Mouse (Mus musculus): Measurements from ENCODE around the gene Hist1h3b. TPM values are rescaled to one million over a fixed set of nuclear protein-coding genes. Genes with fewer than 3 reads are reported as not detected.
"Not testable (repeated sequence)": the region's sequence is repeated elsewhere in the genome, so short reads cannot be mapped to it uniquely, and the experiment has no call there.

The Hist1h3b gene
- polyA plus RNA-seq, 1 experiment from 2014 or later: 3.5 TPM

DNA sequence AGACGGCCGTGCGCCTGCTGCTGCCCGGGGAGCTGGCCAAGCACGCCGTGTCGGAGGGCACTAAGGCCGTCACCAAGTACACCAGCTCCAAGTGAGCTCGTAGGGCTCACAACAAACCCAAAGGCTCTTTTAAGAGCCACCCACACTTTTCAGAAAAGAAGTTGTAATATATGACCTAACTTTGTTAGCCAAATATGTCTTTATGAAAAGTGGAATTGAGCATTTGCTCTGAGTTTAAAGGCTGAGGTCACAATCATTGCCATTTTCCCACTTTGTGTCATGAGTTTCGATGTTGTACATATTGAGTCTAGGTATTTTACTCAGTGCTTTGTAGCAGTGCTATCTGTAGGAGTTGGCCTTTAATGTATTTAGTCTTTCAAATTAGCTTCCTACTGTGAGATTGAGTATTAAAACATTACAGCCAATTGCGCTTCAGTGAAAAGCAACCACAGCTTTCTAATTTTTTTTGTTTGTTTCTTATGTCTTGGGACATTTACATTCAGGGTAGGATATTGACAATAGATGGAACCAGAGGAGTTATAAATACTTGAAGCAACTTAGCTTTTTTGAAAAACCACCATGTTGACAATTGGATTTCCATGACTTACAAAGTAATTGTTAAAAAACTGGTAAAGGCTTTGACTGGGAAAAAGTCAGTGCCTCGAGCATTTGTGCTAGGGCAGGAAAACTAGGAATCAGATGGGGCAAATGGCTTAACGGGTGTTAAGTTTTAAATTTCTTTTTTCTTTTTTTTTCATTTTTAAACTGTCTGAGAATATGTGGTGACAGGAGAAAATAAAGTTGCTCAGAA is 4.8 kb upstream of the Hist1h3b start:
- H3K9ac ChIP-seq (replicated peaks; ENCODE audit: low read length): peak overlapping the region; percentile 36

GRCm38 (mm10) chr13:23747892-23748288 is 4.2 kb upstream of the Hist1h3b start:
- Histone ChIP-seq H3K27ac (replicated peaks; ENCODE audit: low read depth, low read length) (no peak overlapping the region), H3K9me3 (ENCODE audit: control insufficient read depth, low read length) (no peaks in the 10 kb centered on the region), H3K4me2 (ENCODE audit: low read length) (peak overlapping the region; percentile 69; the same call in 1 of the 2 replicates), H3K4me3 (replicated peaks; ENCODE audit: low read depth, low read length) (no peak overlapping the region), H3K9ac (replicated peaks; ENCODE audit: low read length) (no peak overlapping the region), H3K4me1 (ENCODE audit: control insufficient read depth, insufficient read depth, low read length) (peaks cover 15% of the 10 kb centered on the region), H3K27me3 (ENCODE audit: control insufficient read depth, insufficient read depth, low read length) (no peaks in the 10 kb centered on the region), H3K36me3 (ENCODE audit: control insufficient read depth, insufficient read depth, low read length) (no peaks in the 10 kb centered on the region)
- ATAC-seq (ENCODE audit: low FRiP score, low TSS enrichment): no peak
- 6% methylated on average over 4 of the region's 4 CpGs for WGBS
- DNase-seq: no peak

More for the DNA sequence above, 4.8 kb upstream of the Hist1h3b start:
- H3K9me3 ChIP-seq (ENCODE audit: control insufficient read depth, low read length): no peaks in the 10 kb centered on the region
- H3K36me3 ChIP-seq (ENCODE audit: control insufficient read depth, insufficient read depth, low read length): no peaks in the 10 kb centered on the region
- H3K27ac ChIP-seq (replicated peaks; ENCODE audit: low read depth, low read length): peak overlapping the region; percentile 88
- no peaks in the 10 kb centered on the region for H3K27me3 ChIP-seq (ENCODE audit: control insufficient read depth, insufficient read depth, low read length)
- peak overlapping the region; percentile 31 for H3K4me3 ChIP-seq (replicated peaks; ENCODE audit: low read depth, low read length)
- ATAC-seq (ENCODE audit: low FRiP score, low TSS enrichment) (no peak), DNase-seq (no peak)
- peaks cover 15% of the 10 kb centered on the region for H3K4me1 ChIP-seq (ENCODE audit: control insufficient read depth, insufficient read depth, low read length)
- H3K4me2 ChIP-seq (ENCODE audit: low read length): peak overlapping the region; percentile 69
- 2% methylated on average over 9 of the region's 13 CpGs for WGBS

DNA sequence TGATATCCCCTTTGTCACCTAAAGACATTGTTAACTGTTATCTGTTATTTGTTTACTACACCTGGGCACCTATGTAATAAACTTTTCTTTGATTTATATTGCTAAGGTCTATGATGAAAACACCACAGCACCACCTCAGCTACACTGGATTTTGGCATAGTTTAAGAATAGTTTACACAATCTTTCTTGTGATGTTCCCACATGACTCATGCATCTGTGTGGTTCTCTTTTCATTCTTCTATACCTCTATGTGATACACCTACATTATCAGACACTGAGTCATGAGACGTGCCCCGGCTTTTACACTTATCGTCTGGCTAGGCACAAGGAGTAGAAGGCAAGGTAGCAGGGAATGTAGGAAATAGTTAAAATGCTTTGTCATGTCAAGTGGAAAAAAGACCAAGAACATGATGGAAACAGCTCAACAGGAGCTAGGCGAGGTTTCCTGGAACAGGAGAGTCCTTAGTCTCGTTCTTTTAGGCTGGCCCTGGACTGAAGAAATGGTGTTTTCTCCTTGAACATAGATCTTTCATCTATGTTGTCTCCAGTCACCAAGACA is 2.4 kb upstream of the Hist1h3b start:
- DNase-seq (no peak), ATAC-seq (ENCODE audit: low FRiP score, low TSS enrichment) (no peak)
- H3K36me3 ChIP-seq (ENCODE audit: control insufficient read depth, insufficient read depth, low read length): no peaks in the 10 kb centered on the region
- H3K9me3 ChIP-seq (ENCODE audit: control insufficient read depth, low read length): no peaks in the 10 kb centered on the region
- 0 out of 2 replicates have a peak overlapping the region, but pooled peaks have one; percentile 19 for H3K4me2 ChIP-seq (ENCODE audit: low read length)
- no peak overlapping the region; the same call in 1 of the 2 replicates for H3K27ac ChIP-seq (replicated peaks; ENCODE audit: low read depth, low read length)
- no peak overlapping the region for H3K4me3 ChIP-seq (replicated peaks; ENCODE audit: low read depth, low read length)
- H3K4me1 ChIP-seq (ENCODE audit: control insufficient read depth, insufficient read depth, low read length): peaks cover 15% of the 10 kb centered on the region
- no peak overlapping the region for H3K9ac ChIP-seq (replicated peaks; ENCODE audit: low read length)
- WGBS: 92% methylated on average over 5 of the region's 5 CpGs
- H3K27me3 ChIP-seq (ENCODE audit: control insufficient read depth, insufficient read depth, low read length): no peaks in the 10 kb centered on the region

DNA sequence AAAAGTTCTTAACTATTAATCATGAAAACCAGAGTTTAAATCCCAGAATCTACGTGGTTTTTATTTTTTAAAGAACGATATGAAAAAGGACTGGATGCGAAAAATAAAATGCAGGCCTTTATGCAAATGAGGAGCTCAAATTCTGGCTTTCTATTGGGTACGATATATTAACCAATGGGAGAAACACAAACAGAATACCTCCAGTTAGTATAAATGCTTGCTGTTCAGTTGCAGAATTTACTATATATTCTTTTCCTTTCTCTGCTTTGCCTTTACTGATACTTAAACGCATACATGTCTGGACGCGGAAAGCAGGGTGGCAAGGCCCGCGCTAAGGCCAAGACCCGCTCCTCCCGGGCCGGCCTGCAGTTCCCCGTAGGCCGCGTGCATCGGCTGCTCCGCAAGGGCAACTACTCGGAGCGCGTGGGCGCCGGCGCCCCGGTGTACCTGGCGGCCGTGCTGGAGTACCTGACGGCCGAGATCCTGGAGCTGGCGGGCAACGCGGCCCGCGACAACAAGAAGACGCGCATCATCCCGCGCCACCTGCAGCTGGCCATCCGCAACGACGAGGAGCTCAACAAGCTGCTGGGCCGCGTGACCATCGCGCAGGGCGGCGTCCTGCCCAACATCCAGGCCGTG is 1.1 kb upstream of the Hist1h3b start, which contains the start of gene Hist1h2ab:
Gene Hist1h2ab (plus strand): TSS at position 288 of the 639 bp plus-strand sequence.
- Histone ChIP-seq H3K4me3 (replicated peaks; ENCODE audit: low read depth, low read length) (peak within 1 kb of the TSS; percentile 40), H3K9ac (replicated peaks; ENCODE audit: low read length) (peak within 1 kb of the TSS; percentile 26; the same call in 1 of the 2 replicates), H3K4me2 (ENCODE audit: low read length) (peak within 1 kb of the TSS; percentile 67), H3K4me1 (ENCODE audit: control insufficient read depth, insufficient read depth, low read length) (peaks cover 12% of the 10 kb centered on the region), H3K27ac (replicated peaks; ENCODE audit: low read depth, low read length) (peak within 1 kb of the TSS; percentile 90)
- H3K36me3 ChIP-seq (ENCODE audit: control insufficient read depth, insufficient read depth, low read length); H3K9me3 ChIP-seq (ENCODE audit: control insufficient read depth, low read length); H3K27me3 ChIP-seq (ENCODE audit: control insufficient read depth, insufficient read depth, low read length): not testable (repeated sequence)
- 1% methylated on average over 29 of the region's 47 CpGs for WGBS
- DNase-seq: peak; percentile 84
- ATAC-seq (ENCODE audit: low FRiP score, low TSS enrichment): peak; percentile 68; the same call in 1 of the 2 replicates

GRCm38 (mm10) chr13:23751478-23751956 is 550 bp upstream of the Hist1h3b start:
- DNase-seq: peak; percentile 34
- H3K27ac ChIP-seq (replicated peaks; ENCODE audit: low read depth, low read length): peak overlapping the region; percentile 90
- peak overlapping the region; percentile 67 for H3K4me2 ChIP-seq (ENCODE audit: low read length)
- H3K4me3 ChIP-seq (replicated peaks; ENCODE audit: low read depth, low read length): peak overlapping the region; percentile 40
- H3K4me1 ChIP-seq (ENCODE audit: control insufficient read depth, insufficient read depth, low read length): peaks cover 12% of the 10 kb centered on the region
- H3K9me3 ChIP-seq (ENCODE audit: control insufficient read depth, low read length): no peaks in the 10 kb centered on the region
- H3K27me3 ChIP-seq (ENCODE audit: control insufficient read depth, insufficient read depth, low read length): no peaks in the 10 kb centered on the region
- no peaks in the 10 kb centered on the region for H3K36me3 ChIP-seq (ENCODE audit: control insufficient read depth, insufficient read depth, low read length)
- H3K9ac ChIP-seq (replicated peaks; ENCODE audit: low read length): no peak overlapping the region; the same call in 1 of the 2 replicates
- WGBS: 1% methylated on average over 11 of the region's 11 CpGs
- 0 out of 2 replicates have a peak, but pooled peaks have one; percentile 15 for ATAC-seq (ENCODE audit: low FRiP score, low TSS enrichment)

DNA sequence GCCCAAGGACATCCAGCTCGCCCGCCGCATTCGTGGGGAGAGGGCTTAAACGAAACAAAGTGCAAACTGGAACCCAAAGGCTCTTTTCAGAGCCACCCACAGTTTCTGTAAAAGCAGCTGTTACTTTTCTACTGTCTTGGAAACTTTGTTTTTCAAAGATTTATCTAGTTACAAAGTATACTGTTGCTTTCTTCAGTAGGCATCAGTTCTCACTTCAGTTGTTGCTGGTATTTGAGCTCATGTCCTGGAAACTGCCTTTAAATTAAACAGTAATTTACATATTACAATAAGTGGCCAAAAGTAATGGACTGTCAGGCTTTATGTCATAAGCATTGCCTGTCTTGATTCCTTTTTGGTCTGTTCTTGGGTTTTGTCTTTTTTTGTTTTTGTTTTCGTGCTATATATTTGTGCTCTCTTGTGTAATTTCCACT is 690 bp downstream of the Hist1h3b start:
- H3K9me3 ChIP-seq (ENCODE audit: control insufficient read depth, low read length): no peaks in the 10 kb centered on the region
- ATAC-seq (ENCODE audit: low FRiP score, low TSS enrichment) (no peak), DNase-seq (no peak)
- under 1% methylated on average over 6 of the region's 6 CpGs for WGBS
- H3K4me2 ChIP-seq (ENCODE audit: low read length): peak overlapping the region; percentile 46
- H3K4me1 ChIP-seq (ENCODE audit: control insufficient read depth, insufficient read depth, low read length): peaks cover 12% of the 10 kb centered on the region
- 0 out of 2 replicates have a peak overlapping the region, but pooled peaks have one; percentile 10 for H3K4me3 ChIP-seq (replicated peaks; ENCODE audit: low read depth, low read length)
- H3K27ac ChIP-seq (replicated peaks; ENCODE audit: low read depth, low read length): no peak overlapping the region
- H3K9ac ChIP-seq (replicated peaks; ENCODE audit: low read length): no peak overlapping the region; the same call in 1 of the 2 replicates
- no peaks in the 10 kb centered on the region for H3K27me3 ChIP-seq (ENCODE audit: control insufficient read depth, insufficient read depth, low read length)
- no peaks in the 10 kb centered on the region for H3K36me3 ChIP-seq (ENCODE audit: control insufficient read depth, insufficient read depth, low read length)

DNA sequence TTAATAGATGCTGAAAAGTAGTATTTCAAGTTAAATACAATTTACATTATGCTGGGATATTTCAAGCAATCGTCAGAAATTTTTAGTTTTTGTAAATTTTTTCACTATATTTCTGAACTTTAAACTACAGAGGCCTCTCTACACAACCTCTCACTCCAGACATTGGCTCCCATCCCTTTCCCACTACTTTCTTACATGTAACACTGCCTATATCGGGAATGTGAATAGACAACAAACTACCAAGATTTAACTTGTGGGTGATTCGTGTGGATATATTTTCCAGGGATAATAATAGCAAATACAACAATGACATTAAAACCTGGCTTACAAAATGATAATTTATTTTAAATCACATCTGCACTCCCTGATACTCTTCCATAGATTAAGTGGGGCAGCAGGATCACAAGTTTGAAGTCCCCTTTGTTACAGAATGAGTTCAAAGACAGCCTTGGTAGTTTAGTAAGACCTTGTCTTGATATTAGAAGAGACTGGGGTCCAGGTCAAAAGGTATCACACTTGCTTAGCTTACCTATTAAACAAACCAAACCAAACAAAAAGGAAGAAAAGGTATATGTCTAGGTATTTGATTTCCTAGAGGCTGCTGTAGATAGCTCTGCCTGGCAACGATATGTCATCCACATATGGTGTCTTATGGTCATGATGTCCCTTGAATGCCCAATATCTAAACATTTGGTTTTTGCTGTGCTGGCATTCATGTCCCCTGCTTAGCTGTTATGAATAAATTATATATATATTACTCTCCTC is 1.4 kb downstream of the Hist1h3b start:
- WGBS: 56% methylated on average over 4 of the region's 4 CpGs
- no peak for ATAC-seq (ENCODE audit: low FRiP score, low TSS enrichment)
- no peak for DNase-seq
- no peaks in the 10 kb centered on the region for H3K36me3 ChIP-seq (ENCODE audit: control insufficient read depth, insufficient read depth, low read length)
- no peaks in the 10 kb centered on the region for H3K9me3 ChIP-seq (ENCODE audit: control insufficient read depth, low read length)
- no peak overlapping the region for H3K4me3 ChIP-seq (replicated peaks; ENCODE audit: low read depth, low read length)
- 0 out of 2 replicates have a peak overlapping the region, but pooled peaks have one; percentile 10 for H3K4me2 ChIP-seq (ENCODE audit: low read length)
- peaks cover 9% of the 10 kb centered on the region for H3K4me1 ChIP-seq (ENCODE audit: control insufficient read depth, insufficient read depth, low read length)
- H3K27ac ChIP-seq (replicated peaks; ENCODE audit: low read depth, low read length): no peak overlapping the region
- H3K27me3 ChIP-seq (ENCODE audit: control insufficient read depth, insufficient read depth, low read length): no peaks in the 10 kb centered on the region
- H3K9ac ChIP-seq (replicated peaks; ENCODE audit: low read length): no peak overlapping the region

GRCm38 (mm10) chr13:23755000-23755399 is 2.9 kb downstream of the Hist1h3b start:
- ATAC-seq (ENCODE audit: low FRiP score, low TSS enrichment) (no peak), DNase-seq (no peak)
- no peak overlapping the region for H3K27ac ChIP-seq (replicated peaks; ENCODE audit: low read depth, low read length)
- no peak overlapping the region for H3K4me2 ChIP-seq (ENCODE audit: low read length)
- H3K9ac ChIP-seq (replicated peaks; ENCODE audit: low read length): no peak overlapping the region
- H3K4me1 ChIP-seq (ENCODE audit: control insufficient read depth, insufficient read depth, low read length): peaks cover 11% of the 10 kb centered on the region
- H3K4me3 ChIP-seq (replicated peaks; ENCODE audit: low read depth, low read length): no peak overlapping the region
- no peaks in the 10 kb centered on the region for H3K27me3 ChIP-seq (ENCODE audit: control insufficient read depth, insufficient read depth, low read length)
- no peaks in the 10 kb centered on the region for H3K9me3 ChIP-seq (ENCODE audit: control insufficient read depth, low read length)
- no peaks in the 10 kb centered on the region for H3K36me3 ChIP-seq (ENCODE audit: control insufficient read depth, insufficient read depth, low read length)
